Comparison of ENCODE assay signal across 8 mouse cellular contexts in genomic region chr3:118433441-118434021, GRCm38 (mm10).
A peak's percentile ranks its signal among the peaks of the same experiment; 100 is the strongest.
DNase-seq lines count a peak whose midpoint lies in the region; ATAC-seq and TF ChIP-seq lines count a peak whose summit lies in the region.

No protein-coding gene starts in this region.

- ATAC-seq in hindbrain, embryonic 15.5 days (ENCODE audit: low FRiP score, low read depth) = no peak
- ATAC-seq in stomach, postnatal 0 days (ENCODE audit: low FRiP score, low TSS enrichment) = no peak

- peak; percentile 14 to 49 for DNase-seq in cerebellum, adult 2 months
- no peak for DNase-seq in cerebellum, adult 9-11 months
- peak; percentile 9 for DNase-seq in ovary, postnatal 36 days (ENCODE audit: low spot score)
- no peak for DNase-seq in ovary, postnatal 10 days (ENCODE audit: low spot score)
- DNase-seq in midbrain, embryonic 10.5 days (ENCODE audit: low spot score) = peak; percentile 64
- DNase-seq in stomach, postnatal 0 days (ENCODE audit: low spot score) = no peak
- DNase-seq in gastrocnemius, postnatal 36 days = no peak

- no peak overlapping the region for H3K27ac ChIP-seq in cerebellum, adult 2 months (ENCODE audit: insufficient read depth, low read length)
- peak overlapping the region; percentile 80 for H3K27ac ChIP-seq in hindbrain, embryonic 15.5 days (replicated peaks)
- peak overlapping the region; percentile 46; the same call in 1 of the 2 replicates for H3K27ac ChIP-seq in midbrain, embryonic 10.5 days (replicated peaks)
- H3K27ac ChIP-seq in stomach, postnatal 0 days (replicated peaks) = no peak overlapping the region

- 0 out of 2 replicates have a peak, but pooled peaks cover 3% of the 10 kb centered on the region for H3K4me1 ChIP-seq in cerebellum, adult 2 months (ENCODE audit: control insufficient read depth, insufficient read depth, low read length)
- peaks cover 17% of the 10 kb centered on the region for H3K4me1 ChIP-seq in hindbrain, embryonic 15.5 days (replicated peaks)
- peaks cover 37% of the 10 kb centered on the region for H3K4me1 ChIP-seq in midbrain, embryonic 10.5 days
- no peaks in the 10 kb centered on the region for H3K4me1 ChIP-seq in stomach, postnatal 0 days (replicated peaks; ENCODE audit: control insufficient read depth, insufficient read depth)

- no peak for TF ChIP-seq CTCF in cerebellum, adult 2 months (IDR thresholded peaks at IDR 0.05; ENCODE audit: borderline replicate concordance, insufficient read depth, low read depth, low read length)
- no peak for TF ChIP-seq CTCF in stomach, postnatal 0 days (IDR thresholded peaks at IDR 0.05; ENCODE audit: low read depth)

- intact Hi-C loops in gastrocnemius, postnatal 36 days (cut with DNase I) = no loop called here

- H3K36me3 ChIP-seq in hindbrain, embryonic 15.5 days = no peaks in the 10 kb centered on the region
- H3K36me3 ChIP-seq in midbrain, embryonic 10.5 days = no peaks in the 10 kb centered on the region
- H3K36me3 ChIP-seq in stomach, postnatal 0 days (ENCODE audit: control insufficient read depth, insufficient read depth, low read length) = no peaks in the 10 kb centered on the region

- peaks cover 4% of the 10 kb centered on the region; the same call in 1 of the 2 replicates for H3K27me3 ChIP-seq in cerebellum, adult 2 months (ENCODE audit: control insufficient read depth, insufficient read depth, low read length)
- H3K27me3 ChIP-seq in hindbrain, embryonic 15.5 days = 0 out of 2 replicates have a peak, but pooled peaks cover 6% of the 10 kb centered on the region
- peaks cover 85% of the 10 kb centered on the region for H3K27me3 ChIP-seq in midbrain, embryonic 10.5 days (ENCODE audit: low read depth, poor library complexity, severe bottlenecking)
- 0 out of 2 replicates have a peak, but pooled peaks cover 4% of the 10 kb centered on the region for H3K27me3 ChIP-seq in stomach, postnatal 0 days (ENCODE audit: control insufficient read depth, insufficient read depth, low read length)

- H3K9me3 ChIP-seq in hindbrain, embryonic 15.5 days = no peaks in the 10 kb centered on the region
- H3K9me3 ChIP-seq in midbrain, embryonic 10.5 days (replicated peaks) = no peaks in the 10 kb centered on the region
- no peaks in the 10 kb centered on the region for H3K9me3 ChIP-seq in stomach, postnatal 0 days (ENCODE audit: control insufficient read depth, low read length)

- peak overlapping the region; percentile 67 for H3K4me3 ChIP-seq in cerebellum, adult 2 months (replicated peaks; ENCODE audit: insufficient read depth, low read depth, low read length)
- H3K4me3 ChIP-seq in hindbrain, embryonic 15.5 days = peak overlapping the region; percentile 63
- peak overlapping the region; percentile 62 for H3K4me3 ChIP-seq in midbrain, embryonic 10.5 days
- H3K4me3 ChIP-seq in stomach, postnatal 0 days (ENCODE audit: low read depth, low read length) = peak overlapping the region; percentile 40

- no peak for TF ChIP-seq POLR2A in cerebellum, adult 2 months (IDR thresholded peaks at IDR 0.05; ENCODE audit: borderline replicate concordance, insufficient read depth, low read length)

- peak overlapping the region; percentile 97 for H3K4me2 ChIP-seq in hindbrain, embryonic 15.5 days
- peak overlapping the region; percentile 55 for H3K4me2 ChIP-seq in stomach, postnatal 0 days (replicated peaks; ENCODE audit: low read depth)

- peak overlapping the region; percentile 61 for H3K9ac ChIP-seq in hindbrain, embryonic 15.5 days
- no peak overlapping the region for H3K9ac ChIP-seq in stomach, postnatal 0 days (ENCODE audit: low read length)

- WGBS in cerebellum, adult 2 months = 4% methylated on average over 31 of the region's 31 CpGs
- WGBS in hindbrain, embryonic 15.5 days = under 1% methylated on average over 31 of the region's 31 CpGs
- WGBS in midbrain, embryonic 10.5 days = 1% methylated on average over 31 of the region's 31 CpGs
- WGBS in stomach, postnatal 0 days = 2% methylated on average over 31 of the region's 31 CpGs

- no peak for TF ChIP-seq EP300 in stomach, postnatal 0 days (optimal IDR thresholded peaks at IDR 0.05)

Comparison
In these comparisons a context has a peak if more than half of its experiments do, and no peak if none do; other contexts are left out.
1. DNase-seq: peak in cerebellum, adult 2 months (2 of 2), ovary, postnatal 36 days (single experiment) and midbrain, embryonic 10.5 days (single experiment); none in cerebellum, adult 9-11 months (single experiment), ovary, postnatal 10 days (single experiment), stomach, postnatal 0 days (single experiment) and gastrocnemius, postnatal 36 days (0 of 2).
2. H3K27ac ChIP-seq: peak in hindbrain, embryonic 15.5 days (single experiment) and midbrain, embryonic 10.5 days (single experiment); none in cerebellum, adult 2 months (single experiment) and stomach, postnatal 0 days (single experiment).
3. Peak in every context shown above with its lines, with median percentiles within 50 percentile points of each other: H3K4me3 ChIP-seq.